Mouse (Mus musculus) liver, embryonic 11.5 days (tissue): ENCODE data around the gene Cfap221. TPM values are rescaled to one million over a fixed set of nuclear protein-coding genes. Genes with fewer than 3 reads are reported as not detected.

Source experiments
- ATAC-seq: fragments of 200-750 bp; cut with Nextera tagmentation; replicated peaks from 2 replicates; pipeline ENCODE4 v1.8.0; 2017; ENCODE audit warnings: moderate number of reproducible peaks, mild to moderate bottlenecking, moderate TSS enrichment, moderate library complexity; ENCODE audit not compliant: low FRiP score
- DNase-seq: peaks from one replicate; pipeline ENCODE4 v3.0.0-alpha.2; 2017; ENCODE audit warnings: low spot score
- H3K27ac ChIP-seq: fragments of 300-500 bp; sonication (generic); 2 replicates; pipeline ENCODE4 v1.5.1; 2014; ENCODE audit warnings: mild to moderate bottlenecking, low read depth, low read length, control low read depth
- H3K27me3 ChIP-seq: fragments of 300-500 bp; sonication (generic); replicated peaks from 2 replicates; pipeline ENCODE4 v1.6.1; 2014; ENCODE audit warnings: low read length, mixed read lengths; ENCODE audit not compliant: control insufficient read depth, insufficient read depth
- H3K36me3 ChIP-seq: fragments of 300-500 bp; sonication (generic); 2 replicates; pipeline ENCODE4 v1.6.1; 2014; ENCODE audit warnings: mild to moderate bottlenecking, low read length, moderate library complexity, mixed read lengths; ENCODE audit not compliant: control insufficient read depth, insufficient read depth
- H3K4me1 ChIP-seq: fragments of 300-500 bp; sonication (generic); replicated peaks from 2 replicates; pipeline ENCODE4 v1.6.1; 2014; ENCODE audit warnings: low read length, mixed read lengths; ENCODE audit not compliant: control insufficient read depth, insufficient read depth
- H3K4me2 ChIP-seq: fragments of 300-500 bp; sonication (generic); 2 replicates; pipeline ENCODE4 v1.6.1; 2014; ENCODE audit warnings: mild to moderate bottlenecking, control low read depth, moderate library complexity
- H3K4me3 ChIP-seq: fragments of 300-500 bp; sonication (generic); 2 replicates; pipeline ENCODE4 v1.5.1; 2014; ENCODE audit warnings: low read depth, low read length, control low read depth
- H3K9ac ChIP-seq: fragments of 300-500 bp; sonication (generic); 2 replicates; pipeline ENCODE4 v1.6.1; 2014; ENCODE audit warnings: low read depth, low read length, control low read depth
- H3K9me3 ChIP-seq: fragments of 300-500 bp; sonication (generic); 2 replicates; pipeline ENCODE4 v1.6.1; 2016; ENCODE audit warnings: low read length, inconsistent platforms, mixed read lengths; ENCODE audit not compliant: control insufficient read depth
- WGBS: fragments of 180-500 bp; shearing (Covaris S2); extraction: QIAGEN DNeasy Blood & Tissue Kit; methylation state at CpG from one replicate; pipeline ENCODE4 v1.1.7; 2014; 5-methylcytosine and 5-hydroxymethylcytosine counted together
- polyA plus RNA-seq: library from polyadenylated mRNA; unstranded; fragments of >200 nt; fragmentation: Nextera tagmentation; extraction: Ambion mirVana; gene quantifications from 2 replicates; pipeline ENCODE4 v1.2.1, GENCODE M21; 2014

Gene Cfap221
- polyA plus RNA-seq, 1 experiment from 2014 or later: 0.29 TPM

- no peaks in the 10 kb centered on the region for H3K36me3 ChIP-seq
- no peak overlapping the region for H3K9ac ChIP-seq
- no peak overlapping the region for H3K27ac ChIP-seq
- no peak overlapping the region for H3K4me2 ChIP-seq
- ATAC-seq (no peak), DNase-seq (no peak)
- no peaks in the 10 kb centered on the region for H3K4me1 ChIP-seq
- 58% methylated on average over 4 of the region's 4 CpGs for WGBS
- no peaks in the 10 kb centered on the region for H3K9me3 ChIP-seq
- no peak overlapping the region for H3K4me3 ChIP-seq
- no peaks in the 10 kb centered on the region for H3K27me3 ChIP-seq
Observed at GRCm38 (mm10) chr1:119975141-119975540, 21.9 kb downstream of the Cfap221 start.

GRCm38 (mm10) chr1:119973117-119973516 is 23.9 kb downstream of the Cfap221 start:
- whole genome bisulfite sequencing: 20% methylated on average over 4 of the region's 4 CpGs
- no peak for ATAC-seq

GRCm38 (mm10) chr1:119965804-119966514 is 31.1 kb downstream of the Cfap221 start:
- Histone ChIP-seq H3K36me3 (no peaks in the 10 kb centered on the region), H3K4me3 (no peak overlapping the region), H3K4me2 (no peak overlapping the region), H3K9me3 (no peaks in the 10 kb centered on the region), H3K27ac (no peak overlapping the region), H3K27me3 (no peaks in the 10 kb centered on the region), H3K4me1 (no peaks in the 10 kb centered on the region), H3K9ac (no peak overlapping the region)
- no peak for DNase-seq
- WGBS: 41% methylated on average over 12 of the region's 12 CpGs
- no peak for ATAC-seq

More at GRCm38 (mm10) chr1:119973117-119973516, 23.9 kb downstream of the Cfap221 start:
- Histone ChIP-seq H3K4me3 (no peak overlapping the region), H3K9ac (no peak overlapping the region), H3K9me3 (no peaks in the 10 kb centered on the region), H3K4me1 (no peaks in the 10 kb centered on the region), H3K27ac (no peak overlapping the region), H3K27me3 (no peaks in the 10 kb centered on the region), H3K4me2 (no peak overlapping the region), H3K36me3 (no peaks in the 10 kb centered on the region)
- DNase-seq: no peak

GRCm38 (mm10) chr1:119959920-119960319 is 37.1 kb downstream of the Cfap221 start:
- Histone ChIP-seq H3K4me2 (no peak overlapping the region), H3K4me1 (no peaks in the 10 kb centered on the region), H3K9ac (no peak overlapping the region), H3K36me3 (no peaks in the 10 kb centered on the region), H3K27me3 (no peaks in the 10 kb centered on the region), H3K27ac (no peak overlapping the region), H3K9me3 (no peaks in the 10 kb centered on the region), H3K4me3 (no peak overlapping the region)
- WGBS: 59% methylated on average over 7 of the region's 7 CpGs
- ATAC-seq: no peak
- no peak for DNase-seq

GRCm38 (mm10) chr1:119959464-119959863 is 37.6 kb downstream of the Cfap221 start:
- Histone ChIP-seq H3K9me3 (no peaks in the 10 kb centered on the region), H3K27me3 (no peaks in the 10 kb centered on the region), H3K36me3 (no peaks in the 10 kb centered on the region), H3K4me3 (no peak overlapping the region), H3K27ac (no peak overlapping the region), H3K4me1 (no peaks in the 10 kb centered on the region), H3K9ac (no peak overlapping the region), H3K4me2 (no peak overlapping the region)
- WGBS: 83% methylated on average over 4 of the region's 4 CpGs
- DNase-seq (no peak), ATAC-seq (no peak)

- Histone ChIP-seq H3K27me3 (no peaks in the 10 kb centered on the region), H3K36me3 (no peaks in the 10 kb centered on the region), H3K27ac (no peak overlapping the region), H3K4me2 (no peak overlapping the region), H3K4me1 (no peaks in the 10 kb centered on the region), H3K4me3 (no peak overlapping the region), H3K9ac (no peak overlapping the region), H3K9me3 (no peaks in the 10 kb centered on the region)
- ATAC-seq (no peak), DNase-seq (no peak)
- 57% methylated on average over 9 of the region's 9 CpGs for WGBS
Observed at GRCm38 (mm10) chr1:119957716-119958222, 39.3 kb downstream of the Cfap221 start.

- 71% methylated on average over 2 of the region's 2 CpGs for WGBS
- DNase-seq (no peak), ATAC-seq (no peak)
- Histone ChIP-seq H3K9ac (no peak overlapping the region), H3K27me3 (no peaks in the 10 kb centered on the region), H3K9me3 (no peaks in the 10 kb centered on the region), H3K4me1 (no peaks in the 10 kb centered on the region), H3K27ac (no peak overlapping the region), H3K4me3 (no peak overlapping the region), H3K4me2 (no peak overlapping the region), H3K36me3 (no peaks in the 10 kb centered on the region)
Observed at GRCm38 (mm10) chr1:119954680-119955079, 42.4 kb downstream of the Cfap221 start.

GRCm38 (mm10) chr1:119953456-119953855 is 43.6 kb downstream of the Cfap221 start:
- no peak for ATAC-seq
- H3K4me3 ChIP-seq: no peak overlapping the region
- H3K27me3 ChIP-seq: no peaks in the 10 kb centered on the region
- no peaks in the 10 kb centered on the region for H3K36me3 ChIP-seq
- H3K27ac ChIP-seq: no peak overlapping the region
- no peaks in the 10 kb centered on the region for H3K4me1 ChIP-seq
- no peak overlapping the region for H3K4me2 ChIP-seq
- no peak overlapping the region for H3K9ac ChIP-seq
- no peaks in the 10 kb centered on the region for H3K9me3 ChIP-seq
- WGBS: 79% methylated on average over 9 of the region's 9 CpGs
- DNase-seq: no peak

- H3K9me3 ChIP-seq: no peaks in the 10 kb centered on the region
- H3K9ac ChIP-seq: no peak overlapping the region
- H3K36me3 ChIP-seq: no peaks in the 10 kb centered on the region
- ATAC-seq (no peak), DNase-seq (no peak)
- H3K4me1 ChIP-seq: no peaks in the 10 kb centered on the region
- no peaks in the 10 kb centered on the region for H3K27me3 ChIP-seq
- no peak overlapping the region for H3K27ac ChIP-seq
- H3K4me2 ChIP-seq: no peak overlapping the region
- H3K4me3 ChIP-seq: no peak overlapping the region
- WGBS: 88% methylated on average over 8 of the region's 8 CpGs
Observed at GRCm38 (mm10) chr1:119950086-119950485, 46.9 kb downstream of the Cfap221 start.
